Mouse (Mus musculus): Measurements from ENCODE around the gene Olfr418.

GRCm38 (mm10) chr1:173265701-173266100, at the start of gene Olfr418:
- TF ChIP-seq ZKSCAN1 (IDR thresholded peaks at IDR 0.05; ENCODE audit: low read depth, low read length) (no peak), POLR2AphosphoS5 (IDR thresholded peaks at IDR 0.05; ENCODE audit: borderline replicate concordance, low read depth, low read length) (no peak), CTCF (IDR thresholded peaks at IDR 0.05 in 2 of 3, conservative IDR thresholded peaks at IDR 0.05 in 1 of 3; ENCODE audit: control insufficient read depth in 1 of 3, insufficient read depth in 1 of 3, low read depth in 2 of 3, low read length in 3 of 3, poor library complexity in 1 of 3, severe bottlenecking in 1 of 3) (no peak), MAZ (IDR thresholded peaks at IDR 0.05; ENCODE audit: low read depth, low read length) (no peak), MAX (IDR thresholded peaks at IDR 0.05; ENCODE audit: low read length) (no peak), POLR2A (IDR thresholded peaks at IDR 0.05; ENCODE audit: control insufficient read depth in 1 of 2, insufficient read depth in 1 of 2, low read depth in 1 of 2, low read length in 2 of 2, poor library complexity in 1 of 2) (no peak), POLR2AphosphoS2 (IDR thresholded peaks at IDR 0.05; ENCODE audit: low read length) (no peak), ZMIZ1 (IDR thresholded peaks at IDR 0.05; ENCODE audit: low read depth, low read length) (no peak), USF2 (IDR thresholded peaks at IDR 0.05; ENCODE audit: borderline replicate concordance in 1 of 2, insufficient read depth in 1 of 2, low read depth in 1 of 2, low read length in 2 of 2) (no peak), EP300 (IDR thresholded peaks at IDR 0.05; ENCODE audit: low read depth in 1 of 2, low read length in 2 of 2) (no peak), TCF12 (IDR thresholded peaks at IDR 0.05; ENCODE audit: low read depth, low read length) (no peak), KAT2A (conservative IDR thresholded peaks at IDR 0.05; ENCODE audit: low read depth, low read length) (no peak), USF1 (IDR thresholded peaks at IDR 0.05; ENCODE audit: low read depth, low read length) (no peak), BHLHE40 (IDR thresholded peaks at IDR 0.05; ENCODE audit: borderline replicate concordance, low read depth, low read length) (no peak)
